Mouse (Mus musculus): ENCODE data around the gene Slc38a7. TPM values are rescaled to one million over a fixed set of nuclear protein-coding genes. Genes with fewer than 3 reads are reported as not detected.
"Not testable (repeated sequence)": the region's sequence is repeated elsewhere in the genome, so short reads cannot be mapped to it uniquely, and the experiment has no call there.

The Slc38a7 gene
- polyA plus RNA-seq, 1 experiment, result 3.7 TPM

- H3K4me1 ChIP-seq (ENCODE audit: control insufficient read depth, insufficient read depth, insufficient read length, low read length), result no peaks in the 10 kb centered on the region
These were observed 21.9 kb upstream of the Slc38a7 start for GRCm38 (mm10) chr8:95875270-95875669.

DNA sequence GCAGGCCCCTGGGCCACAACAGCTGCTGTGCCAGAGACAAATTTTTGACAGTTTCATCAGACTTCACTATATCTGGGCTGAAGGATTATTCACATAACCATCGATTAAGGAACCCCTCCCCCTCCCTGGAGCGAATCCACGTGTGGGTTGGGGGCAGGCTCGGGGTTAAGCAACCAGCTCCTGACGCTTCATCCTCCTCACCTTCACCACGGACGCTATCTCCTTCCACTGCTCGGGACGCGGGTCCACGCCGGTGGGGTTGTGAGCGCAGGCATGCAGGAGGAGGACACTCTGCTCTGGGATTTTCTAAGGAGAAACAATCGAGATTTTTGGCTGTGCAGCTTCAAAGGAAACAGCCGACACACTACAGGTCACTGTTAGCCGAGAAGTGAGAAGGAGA lies 18.4 kb upstream of the Slc38a7 start:
- no peaks in the 10 kb centered on the region for H3K4me1 ChIP-seq (ENCODE audit: control insufficient read depth, insufficient read depth, insufficient read length, low read length)

More at GRCm38 (mm10) chr8:95875270-95875669, 21.9 kb upstream of the Slc38a7 start:
- H3K27ac ChIP-seq (replicated peaks; ENCODE audit: low read depth, low read length), result no peak overlapping the region
- H3K4me3 ChIP-seq (ENCODE audit: insufficient read depth, low read depth, low read length), result no peak overlapping the region

DNA sequence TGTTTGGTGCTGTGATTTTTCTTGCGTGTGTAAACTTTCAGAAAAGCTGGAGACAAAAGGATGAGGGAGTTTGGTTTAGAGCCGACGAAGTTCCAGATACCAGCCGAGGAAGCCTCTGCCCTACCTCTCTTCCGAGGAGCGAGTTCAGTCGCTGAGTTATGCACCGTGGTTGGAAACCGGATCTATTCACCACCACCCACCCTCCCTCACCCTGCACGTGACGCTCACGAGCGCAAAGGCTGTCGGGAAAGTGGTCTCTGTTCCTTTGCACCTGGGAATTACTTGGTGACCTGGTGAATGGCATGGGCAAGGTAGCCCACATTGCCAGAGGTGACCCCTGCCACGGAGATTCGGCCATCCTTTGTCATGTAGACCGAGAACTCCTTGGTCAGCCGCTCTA lies 11.5 kb upstream of the Slc38a7 start:
- not testable (repeated sequence) for H3K4me3 ChIP-seq (ENCODE audit: insufficient read depth, low read depth, low read length); H3K4me1 ChIP-seq (ENCODE audit: control insufficient read depth, insufficient read depth, insufficient read length, low read length); H3K27ac ChIP-seq (replicated peaks; ENCODE audit: low read depth, low read length)

More for the DNA sequence above, 18.4 kb upstream of the Slc38a7 start:
- Histone ChIP-seq H3K4me3 (ENCODE audit: insufficient read depth, low read depth, low read length) (no peak overlapping the region), H3K27ac (replicated peaks; ENCODE audit: low read depth, low read length) (no peak overlapping the region)

- not testable (repeated sequence) for H3K4me1 ChIP-seq (ENCODE audit: control insufficient read depth, insufficient read depth, insufficient read length, low read length); H3K27ac ChIP-seq (replicated peaks; ENCODE audit: low read depth, low read length); H3K4me3 ChIP-seq (ENCODE audit: insufficient read depth, low read depth, low read length)
These were observed 10.6 kb upstream of the Slc38a7 start for GRCm38 (mm10) chr8:95863761-95864440.

GRCm38 (mm10) chr8:95854174-95854573 lies 835 bp upstream of the Slc38a7 start:
- H3K4me1 ChIP-seq (ENCODE audit: control insufficient read depth, insufficient read depth, insufficient read length, low read length), result peaks cover 6% of the 10 kb centered on the region
- H3K4me3 ChIP-seq (ENCODE audit: insufficient read depth, low read depth, low read length), result no peak overlapping the region
- no peak overlapping the region for H3K27ac ChIP-seq (replicated peaks; ENCODE audit: low read depth, low read length)

DNA sequence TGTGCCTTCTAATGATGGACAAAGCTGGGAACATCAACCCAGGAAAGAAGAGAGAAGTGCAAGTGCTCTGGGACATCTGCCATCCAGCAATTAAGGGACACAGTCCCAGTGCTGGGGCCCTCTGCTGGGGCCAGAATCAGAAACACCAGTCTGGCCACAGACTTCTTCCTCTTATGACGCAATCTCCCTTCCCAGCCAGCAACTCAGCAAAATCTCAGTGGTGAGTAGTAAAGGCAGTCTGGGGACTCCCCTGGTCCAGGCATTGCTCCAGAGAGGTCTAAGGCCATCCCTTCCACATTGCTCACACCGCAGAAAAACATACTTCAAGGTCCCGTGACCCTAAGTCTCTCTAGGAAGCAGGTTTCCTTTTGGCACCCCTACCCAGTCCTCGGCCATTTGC lies 1.0 kb downstream of the Slc38a7 start:
- Histone ChIP-seq H3K4me1 (ENCODE audit: control insufficient read depth, insufficient read depth, insufficient read length, low read length) (peaks cover 6% of the 10 kb centered on the region), H3K4me3 (ENCODE audit: insufficient read depth, low read depth, low read length) (peak overlapping the region; percentile 82), H3K27ac (replicated peaks; ENCODE audit: low read depth, low read length) (0 out of 2 replicates have a peak overlapping the region, but pooled peaks have one; percentile 3)

DNA sequence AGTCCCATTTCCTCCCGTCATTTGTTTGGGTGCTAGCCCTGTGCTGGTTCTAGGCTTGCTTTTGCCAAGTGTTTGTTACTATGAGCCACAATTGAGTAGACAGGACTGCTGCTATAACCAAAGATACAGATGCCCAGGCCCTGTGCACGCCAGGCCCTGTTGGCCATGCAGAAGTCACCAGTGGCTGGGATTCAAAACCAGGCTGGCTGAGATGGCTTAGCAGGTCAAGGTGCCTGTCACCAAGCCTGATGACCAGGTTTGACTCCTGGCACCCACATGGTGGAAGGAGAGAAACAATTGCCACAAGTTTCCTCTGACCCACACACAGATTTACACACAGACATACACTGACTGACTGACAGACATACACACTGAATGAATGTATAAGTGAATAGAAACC lies 3.0 kb downstream of the Slc38a7 start:
- Histone ChIP-seq H3K4me1 (ENCODE audit: control insufficient read depth, insufficient read depth, insufficient read length, low read length) (peaks cover 6% of the 10 kb centered on the region), H3K27ac (replicated peaks; ENCODE audit: low read depth, low read length) (no peak overlapping the region), H3K4me3 (ENCODE audit: insufficient read depth, low read depth, low read length) (no peak overlapping the region)

DNA sequence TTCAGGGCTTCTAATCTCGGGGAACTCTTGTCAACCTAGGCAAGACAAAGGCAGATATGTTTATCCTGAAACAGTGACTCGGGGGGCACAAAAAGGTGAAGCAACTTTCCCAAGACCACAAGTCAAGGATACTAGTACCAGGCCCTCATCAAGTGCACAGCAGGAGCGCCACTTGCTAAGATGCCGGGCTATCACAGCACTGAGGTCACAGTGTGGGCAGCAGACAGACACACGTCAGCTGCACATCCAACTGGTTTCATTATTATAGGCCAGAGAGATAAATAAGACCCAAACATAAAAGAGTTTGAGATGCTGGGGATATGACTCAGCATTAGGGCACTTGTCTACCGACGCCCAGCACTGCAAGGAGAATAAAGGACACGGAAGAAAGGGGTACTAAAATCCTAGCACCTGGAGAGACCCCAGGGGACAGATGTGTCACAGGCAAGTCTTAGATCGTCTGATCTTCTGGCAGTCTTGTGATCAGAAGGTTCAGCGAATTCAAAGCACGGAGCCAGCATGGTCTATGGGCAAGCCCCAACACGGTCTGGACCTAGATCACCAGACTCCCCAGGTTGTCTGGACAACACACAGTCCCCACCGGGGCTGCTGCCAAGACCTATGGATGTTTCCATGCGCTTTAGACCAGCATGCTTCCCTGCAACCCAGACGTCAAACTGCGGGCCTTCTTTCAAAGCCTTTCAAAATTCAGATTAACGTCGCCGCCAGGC lies 4.4 kb downstream of the Slc38a7 start:
- Histone ChIP-seq H3K27ac (replicated peaks; ENCODE audit: low read depth, low read length) (no peak overlapping the region), H3K4me1 (ENCODE audit: control insufficient read depth, insufficient read depth, insufficient read length, low read length) (peaks cover 6% of the 10 kb centered on the region), H3K4me3 (ENCODE audit: insufficient read depth, low read depth, low read length) (no peak overlapping the region)

- H3K4me1 ChIP-seq (ENCODE audit: control insufficient read depth, insufficient read depth, insufficient read length, low read length), result peaks cover 3% of the 10 kb centered on the region
These were observed 5.2 kb downstream of the Slc38a7 start for GRCm38 (mm10) chr8:95848061-95848551.

DNA sequence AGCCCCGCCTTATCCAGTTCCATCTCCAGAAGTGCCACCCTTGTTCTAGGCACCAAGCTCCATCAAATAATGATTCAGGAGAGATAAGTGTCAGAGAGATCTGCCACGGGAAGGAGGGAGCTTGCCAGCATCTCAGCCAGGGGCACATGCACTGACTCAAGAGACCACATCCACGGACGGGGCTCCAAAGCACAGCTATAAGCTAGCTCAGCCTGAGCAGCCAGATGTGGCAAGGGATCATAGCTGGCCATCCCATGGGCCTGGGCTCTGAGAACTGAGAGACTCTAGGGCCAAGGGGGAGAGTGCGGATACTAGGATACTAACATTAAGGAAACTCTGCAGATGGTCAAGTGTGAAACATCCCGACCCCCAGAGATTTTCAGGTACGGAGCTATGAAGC lies 8.3 kb downstream of the Slc38a7 start:
- Histone ChIP-seq H3K27ac (replicated peaks; ENCODE audit: low read depth, low read length) (no peak overlapping the region), H3K4me3 (ENCODE audit: insufficient read depth, low read depth, low read length) (no peak overlapping the region), H3K4me1 (ENCODE audit: control insufficient read depth, insufficient read depth, insufficient read length, low read length) (no peaks in the 10 kb centered on the region)

More at GRCm38 (mm10) chr8:95848061-95848551, 5.2 kb downstream of the Slc38a7 start:
- no peak overlapping the region for H3K4me3 ChIP-seq (ENCODE audit: insufficient read depth, low read depth, low read length)
- H3K27ac ChIP-seq (replicated peaks; ENCODE audit: low read depth, low read length), result no peak overlapping the region

- H3K27ac ChIP-seq (replicated peaks; ENCODE audit: low read depth, low read length), result no peak overlapping the region
- no peaks in the 10 kb centered on the region for H3K4me1 ChIP-seq (ENCODE audit: control insufficient read depth, insufficient read depth, insufficient read length, low read length)
- no peak overlapping the region for H3K4me3 ChIP-seq (ENCODE audit: insufficient read depth, low read depth, low read length)
These were observed 9.4 kb downstream of the Slc38a7 start for GRCm38 (mm10) chr8:95843968-95844367.

GRCm38 (mm10) chr8:95841436-95841835 lies 11.9 kb downstream of the Slc38a7 start:
- H3K4me3 ChIP-seq (ENCODE audit: insufficient read depth, low read depth, low read length), result no peak overlapping the region
- no peaks in the 10 kb centered on the region for H3K4me1 ChIP-seq (ENCODE audit: control insufficient read depth, insufficient read depth, insufficient read length, low read length)
- no peak overlapping the region for H3K27ac ChIP-seq (replicated peaks; ENCODE audit: low read depth, low read length)

- no peak overlapping the region for H3K27ac ChIP-seq (replicated peaks; ENCODE audit: low read depth, low read length)
- no peak overlapping the region for H3K4me3 ChIP-seq (ENCODE audit: insufficient read depth, low read depth, low read length)
- H3K4me1 ChIP-seq (ENCODE audit: control insufficient read depth, insufficient read depth, insufficient read length, low read length), result no peaks in the 10 kb centered on the region
These were observed 14.1 kb downstream of the Slc38a7 start for GRCm38 (mm10) chr8:95839289-95839688.

- H3K4me3 ChIP-seq (ENCODE audit: insufficient read depth, low read depth, low read length), result no peak overlapping the region
- no peaks in the 10 kb centered on the region for H3K4me1 ChIP-seq (ENCODE audit: control insufficient read depth, insufficient read depth, insufficient read length, low read length)
- no peak overlapping the region for H3K27ac ChIP-seq (replicated peaks; ENCODE audit: low read depth, low read length)
These were observed 16.1 kb downstream of the Slc38a7 start for GRCm38 (mm10) chr8:95837266-95837665.

GRCm38 (mm10) chr8:95835891-95836290 lies 17.4 kb downstream of the Slc38a7 start:
- no peak overlapping the region for H3K27ac ChIP-seq (replicated peaks; ENCODE audit: low read depth, low read length)
- no peak overlapping the region for H3K4me3 ChIP-seq (ENCODE audit: insufficient read depth, low read depth, low read length)

More at GRCm38 (mm10) chr8:95835891-95836290, 17.4 kb downstream of the Slc38a7 start:
- no peaks in the 10 kb centered on the region for H3K4me1 ChIP-seq (ENCODE audit: control insufficient read depth, insufficient read depth, insufficient read length, low read length)
